Mouse (Mus musculus) WW6 (cell line): Measurements from ENCODE around the gene Tmem268.

Experiments used
- DNase-seq: peaks from one replicate; pipeline ENCODE4 v3.0.0-alpha.2; 2013; ENCODE audit warnings: low read depth, low spot score

The Tmem268 gene

GRCm38 (mm10) chr4:63558407-63559081 is at the start of gene Tmem268:
Gene Tmem268, plus strand, starts transcription at chr4:63558781.
- no peak for DNase-seq

- no peak for DNase-seq
Measured at GRCm38 (mm10) chr4:63512921-63513320, 45.7 kb upstream of the Tmem268 start.

- no peak for DNase-seq
Measured at GRCm38 (mm10) chr4:63514454-63514984, 44.1 kb upstream of the Tmem268 start.

DNA sequence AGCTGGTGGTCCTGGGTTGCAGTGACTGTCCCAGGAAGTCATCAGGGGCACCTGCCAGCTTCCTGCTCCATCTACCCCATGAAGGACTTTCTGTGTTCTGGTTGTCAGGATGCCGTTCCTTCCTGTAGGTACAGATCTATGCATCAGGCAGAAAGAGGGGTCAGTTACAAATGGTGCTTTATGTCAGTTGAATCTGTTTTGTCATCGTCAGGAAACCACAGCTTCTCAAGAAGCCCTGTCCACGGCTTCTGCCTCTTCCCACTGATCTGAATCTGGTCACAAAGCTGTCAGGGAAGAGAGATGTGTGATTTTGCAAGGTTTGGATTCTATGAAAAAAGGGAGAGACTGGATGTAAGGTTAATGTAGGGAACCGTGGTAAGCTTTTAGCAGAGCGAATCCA is 43.6 kb upstream of the Tmem268 start:
- no peak for DNase-seq

DNA sequence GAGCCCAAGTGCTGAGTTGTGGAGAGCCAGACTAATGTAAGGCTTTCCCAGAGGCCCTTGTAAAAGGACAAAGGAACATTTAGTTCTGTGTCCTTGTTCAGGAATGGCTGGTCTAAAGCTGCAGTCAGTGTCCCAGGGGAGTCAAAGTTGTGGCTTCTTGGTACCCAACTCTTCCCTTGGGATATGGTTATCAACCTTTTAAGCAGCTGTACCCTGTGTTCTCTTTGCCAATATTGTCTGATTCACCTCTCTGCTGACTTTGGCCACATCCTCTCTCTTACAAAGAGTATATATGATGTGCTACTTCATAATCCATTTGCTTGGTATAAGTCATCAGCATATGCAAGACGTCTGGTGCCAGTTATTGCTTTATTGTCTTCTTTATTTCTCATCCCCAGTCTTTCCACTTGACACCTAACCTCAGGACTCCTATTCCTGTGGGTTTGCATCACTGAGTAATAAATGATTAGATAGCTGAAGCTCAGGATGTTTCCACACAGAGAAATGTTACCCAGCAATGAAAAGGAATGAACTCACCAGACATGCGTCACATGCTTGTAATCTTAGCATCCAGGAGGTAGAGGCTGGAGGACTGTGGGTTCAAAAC is 36.7 kb upstream of the Tmem268 start:
- no peak for DNase-seq

GRCm38 (mm10) chr4:63525514-63525913 is 33.1 kb upstream of the Tmem268 start:
- no peak for DNase-seq

DNA sequence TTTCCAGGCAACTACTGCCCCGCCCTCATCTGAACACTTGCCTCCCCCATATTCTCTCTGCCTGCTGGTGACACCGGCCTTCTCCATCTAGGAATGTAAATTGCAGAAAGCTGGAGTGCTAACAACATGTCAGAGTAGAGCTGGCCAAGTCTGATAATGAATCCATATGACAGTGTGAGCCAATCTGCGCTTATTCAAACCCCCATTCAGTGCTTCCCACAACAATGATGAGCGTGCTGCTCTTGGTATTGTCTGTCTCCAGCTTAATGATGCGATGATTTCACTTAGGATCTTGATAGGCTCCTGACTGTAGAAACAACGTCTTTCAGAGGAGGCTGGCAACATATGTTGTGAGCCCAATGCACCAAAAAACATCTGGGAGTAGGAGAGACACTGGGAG is 29.6 kb upstream of the Tmem268 start:
- DNase-seq: no peak

- no peak for DNase-seq
Measured at GRCm38 (mm10) chr4:63530409-63530808, 28.2 kb upstream of the Tmem268 start.

GRCm38 (mm10) chr4:63537602-63538001 is 21.0 kb upstream of the Tmem268 start:
- no peak for DNase-seq

GRCm38 (mm10) chr4:63542209-63542608 is 16.4 kb upstream of the Tmem268 start:
- no peak for DNase-seq

DNA sequence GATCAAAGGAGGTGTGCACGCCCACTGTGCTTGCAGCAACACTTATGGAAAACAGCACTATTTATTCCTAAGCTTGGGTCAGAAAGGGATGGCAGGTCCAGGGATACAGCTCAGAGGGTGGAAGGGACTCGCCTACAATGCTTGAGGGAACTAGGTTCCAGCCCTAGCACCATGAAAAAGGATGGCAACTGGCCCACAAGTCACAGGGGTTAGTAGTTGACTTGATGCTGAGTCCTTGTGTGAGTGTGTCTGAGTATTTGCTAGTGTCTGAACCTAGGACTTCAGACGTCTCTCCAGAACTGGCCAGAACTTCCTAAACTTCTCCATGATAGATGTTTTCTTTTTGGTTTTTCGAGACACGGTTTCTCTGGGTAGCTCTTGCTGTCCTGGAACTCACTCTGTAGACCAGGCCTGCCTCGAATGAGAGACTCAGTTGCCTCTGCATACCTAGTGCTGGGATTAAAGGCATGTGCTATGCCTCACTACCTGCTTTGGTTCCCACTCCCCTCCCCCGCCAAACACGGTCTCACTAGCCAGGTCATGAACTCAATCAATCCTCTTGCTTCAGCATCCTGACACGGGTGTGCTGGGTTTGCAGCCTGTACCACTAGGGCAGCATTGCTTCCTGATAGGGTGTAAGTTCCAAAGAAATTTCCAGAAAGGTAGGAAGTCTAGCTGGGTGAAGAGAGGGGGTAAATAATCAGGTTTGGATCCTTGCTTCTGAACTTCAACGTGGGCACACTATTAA is 14.7 kb upstream of the Tmem268 start:
- no peak for DNase-seq

GRCm38 (mm10) chr4:63544494-63545230 is 13.9 kb upstream of the Tmem268 start, which contains the start of gene Atp6v1g1:
Gene Atp6v1g1, plus strand, starts transcription at chr4:63544772.
- DNase-seq: peak; percentile 70

DNA sequence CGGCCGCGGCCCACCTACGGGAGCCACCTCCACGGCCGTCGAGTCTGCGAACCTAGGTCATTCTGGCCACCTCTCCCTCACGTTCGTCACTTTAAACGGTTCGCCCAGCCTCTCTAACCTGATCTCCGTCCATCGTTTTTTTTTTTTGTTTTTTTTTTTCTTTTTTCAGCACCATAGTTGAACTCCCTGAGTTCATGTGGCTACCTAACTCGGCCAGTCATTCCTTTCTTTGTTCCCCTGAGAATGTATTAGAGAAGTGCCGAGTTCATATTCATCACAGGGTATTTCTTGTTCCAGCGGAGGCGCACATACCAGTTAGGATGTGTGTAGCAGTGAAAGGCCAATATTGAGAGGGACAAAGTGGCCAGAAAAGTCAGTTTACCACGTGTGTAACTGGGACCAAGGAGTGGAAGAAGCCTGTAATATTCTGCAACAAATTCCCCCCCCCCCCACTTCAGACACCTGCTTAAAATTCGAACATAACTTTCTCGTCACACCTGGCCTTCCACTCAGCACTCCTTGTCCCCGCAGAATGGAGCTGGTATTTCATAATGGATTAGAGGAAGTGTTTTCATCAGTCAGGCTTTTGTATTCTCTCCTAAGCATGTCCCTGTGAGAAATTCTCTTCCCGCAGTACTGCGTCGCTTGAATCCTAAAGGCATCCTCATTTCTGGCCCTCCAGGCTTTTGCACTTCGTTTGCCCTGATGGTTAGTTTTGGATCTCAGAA is 13.2 kb upstream of the Tmem268 start:
- no peak for DNase-seq

GRCm38 (mm10) chr4:63546441-63547055 is 12.0 kb upstream of the Tmem268 start:
- DNase-seq: no peak

DNA sequence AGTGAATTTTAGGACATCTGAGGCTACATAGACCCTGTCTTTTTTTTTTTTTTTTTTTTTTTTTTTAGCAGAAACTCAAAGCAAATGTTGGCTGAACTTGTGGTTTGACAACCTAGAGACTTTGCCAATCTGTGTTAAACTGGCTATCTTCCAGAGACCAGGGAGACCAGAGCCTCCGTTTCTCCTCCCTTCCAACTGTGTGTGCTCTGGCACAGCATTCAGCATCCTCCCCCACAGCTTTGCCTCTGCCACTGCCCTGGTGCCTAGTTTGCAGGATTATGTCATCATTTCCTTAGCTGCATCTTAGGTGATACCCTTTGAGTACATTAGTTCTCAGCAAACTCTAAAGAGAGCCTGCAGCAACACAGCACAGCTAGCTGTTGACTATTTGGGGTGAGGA is 10.8 kb upstream of the Tmem268 start:
- no peak for DNase-seq

GRCm38 (mm10) chr4:63548491-63548890 is 10.1 kb upstream of the Tmem268 start:
- DNase-seq: no peak

DNA sequence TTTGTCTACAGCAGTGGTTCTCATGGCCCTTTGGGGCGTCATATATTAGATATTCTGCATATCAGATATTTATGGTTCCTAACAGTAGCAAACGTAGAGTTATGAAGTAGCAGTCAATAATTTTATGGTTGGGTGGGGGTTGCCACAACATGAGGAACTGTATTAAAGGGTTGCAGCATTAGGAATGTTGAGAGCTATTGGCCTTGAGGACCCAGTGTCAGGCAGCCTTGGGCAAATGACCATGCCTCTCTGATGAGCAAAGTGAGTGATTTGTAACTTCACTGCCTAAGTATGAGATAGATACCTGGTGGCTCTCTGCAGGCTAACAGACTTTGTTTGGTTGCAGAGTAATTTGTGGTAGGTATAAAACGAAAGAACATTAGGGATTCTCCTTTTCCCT is 7.7 kb upstream of the Tmem268 start:
- no peak for DNase-seq

- DNase-seq: no peak
Measured at GRCm38 (mm10) chr4:63552865-63553264, 5.7 kb upstream of the Tmem268 start.

DNA sequence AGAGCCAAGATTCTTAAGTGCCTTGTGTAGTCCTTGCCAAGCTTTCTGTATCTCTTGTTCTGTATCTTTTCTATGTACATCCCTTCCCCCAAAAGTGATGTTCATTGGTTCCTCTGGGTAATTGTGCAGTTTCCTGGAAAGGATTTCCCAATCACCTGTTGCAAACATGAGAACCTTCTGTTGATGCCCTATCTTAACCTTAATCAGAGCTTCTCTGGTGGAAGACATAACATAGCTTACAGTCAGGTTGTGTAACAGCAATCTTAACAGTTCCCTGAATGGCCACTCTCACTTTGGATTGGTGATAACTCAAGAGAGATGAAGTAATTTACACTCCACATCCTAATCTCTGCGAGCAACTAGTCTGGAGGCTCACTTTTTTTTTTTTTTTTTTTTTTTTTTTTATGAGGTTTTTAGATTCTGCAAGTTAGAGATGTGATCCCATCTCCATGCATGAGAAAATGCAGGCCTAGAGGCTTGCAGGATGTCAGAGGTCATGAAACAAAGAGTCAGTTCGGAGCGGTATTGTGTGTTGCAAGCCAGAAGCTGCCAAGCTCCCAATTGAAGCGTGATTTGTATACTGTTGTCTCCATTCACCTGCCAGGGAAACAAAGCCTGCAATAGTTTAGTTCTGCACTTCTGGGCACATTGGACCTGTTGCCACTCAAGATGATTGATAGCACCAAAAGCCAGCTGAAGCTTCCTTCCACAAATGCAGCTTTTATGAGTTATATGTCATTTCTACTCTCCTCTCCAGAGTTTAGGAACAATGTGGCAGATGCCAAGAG is 4.6 kb upstream of the Tmem268 start:
- DNase-seq: no peak

DNA sequence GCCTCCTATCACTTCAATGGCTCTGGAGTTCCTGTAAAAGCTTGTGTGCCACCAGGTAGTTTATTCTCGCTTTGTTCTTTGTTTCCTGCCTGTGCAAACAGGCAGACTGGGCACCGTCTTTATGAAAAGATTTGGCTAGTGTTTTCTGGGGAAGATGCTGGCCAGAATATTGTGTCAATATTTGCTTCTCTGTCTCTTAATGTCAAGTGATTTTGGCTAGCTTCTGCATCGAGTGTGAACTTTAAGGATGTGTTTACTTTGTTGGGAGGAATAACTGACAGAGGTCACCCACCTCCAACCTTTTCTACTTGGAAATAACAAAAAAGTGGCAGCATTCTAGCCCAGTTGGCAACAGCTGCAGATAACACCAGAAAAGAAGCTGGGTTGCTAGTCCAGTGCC is 4.0 kb upstream of the Tmem268 start:
- no peak for DNase-seq
